Mouse (Mus musculus) Patski (cell line): ENCODE data around the gene Obscn. TPM values are rescaled to one million over a fixed set of nuclear protein-coding genes. Genes with fewer than 3 reads are reported as not detected.
A peak's percentile ranks its signal among the peaks of the same experiment; 100 is the strongest.

Experiments
- ATAC-seq: fragments of 100-300 bp; one replicate; pipeline ENCODE4 v1.8.0; 2021
- CTCF ChIA-PET: fragments of 350-600 bp; sonication (Branson Sonifier 250); formaldehyde crosslinking; loops from one replicate; lab custom pipeline; 2022; ENCODE audit warnings: inconsistent platforms; lab: Charles Lee
- POLR2A ChIA-PET: fragments of 350-600 bp; sonication (Branson Sonifier 250); formaldehyde crosslinking; loops from one replicate; lab custom pipeline; 2022; ENCODE audit warnings: antibody characterized with exemption, inconsistent platforms; lab: Charles Lee
- DNase-seq: peaks from one replicate; pipeline ENCODE4 v3.0.0-alpha.2; 2011; ENCODE audit warnings: low read depth, low spot score
- H3K27me3 ChIP-seq: fragments of 371-371 bp; one replicate; pipeline ENCODE4 v1.5.1; 2021
- CTCF ChIP-seq: fragments of 100-300 bp; IDR thresholded peaks from one replicate; pipeline ENCODE4 v1.5.1; 2021
- in situ Hi-C: fragments of 300-500 bp; cut with MboI; formaldehyde crosslinking; loops from 3 replicates; pipeline ENCODE4 v1.11.1; 2018; ENCODE audit warnings: low pct_unique_long_range_greater_than_20kb, mixed read lengths
- polyA plus RNA-seq: library from polyadenylated mRNA; unstranded; gene quantifications from one replicate; pipeline ENCODE4 v1.2.3, GENCODE M21; 2021

The Obscn gene
- polyA plus RNA-seq, 1 experiment from 2014 or later: 0.06 TPM

- CTCF ChIA-PET: no interaction called here
- in situ Hi-C loops: no loop called here
- H3K27me3 ChIP-seq: no peaks in the 10 kb centered on the region
- POLR2A ChIA-PET: no interaction called here
- TF ChIP-seq CTCF: no peak
- no peak for ATAC-seq
- DNase-seq: no peak
Measured at GRCm38 (mm10) chr11:58984657-58985056, 151.5 kb downstream of the Obscn start.

GRCm38 (mm10) chr11:58983691-58984341 lies 152.4 kb downstream of the Obscn start:
- DNase-seq: no peak
- ChIA-PET CTCF (no interaction called here), POLR2A (no interaction called here)
- no peak for ATAC-seq
- in situ Hi-C loops: no loop called here
- H3K27me3 ChIP-seq: no peaks in the 10 kb centered on the region
- TF ChIP-seq CTCF: no peak

- no peak for TF ChIP-seq CTCF
- DNase-seq: no peak
- no peak for ATAC-seq
- ChIA-PET POLR2A (no interaction called here), CTCF (interaction anchor here (1.4 kb wide), 1 partner anchor 52 kb away, joined by 4 read pairs; no protein-coding TSS in a partner anchor)
- in situ Hi-C loops: no loop called here
- no peaks in the 10 kb centered on the region for H3K27me3 ChIP-seq
Measured at GRCm38 (mm10) chr11:58982471-58983097, 153.6 kb downstream of the Obscn start.

- TF ChIP-seq CTCF: no peak
- DNase-seq (no peak), ATAC-seq (no peak)
- in situ Hi-C loops: no loop called here
- no peaks in the 10 kb centered on the region for H3K27me3 ChIP-seq
- ChIA-PET CTCF (interaction anchor here (1.4 kb wide), 1 partner anchor 51 kb away, joined by 4 read pairs; no protein-coding TSS in a partner anchor), POLR2A (interaction anchor here (0.5 kb wide), 2 partner anchors 21 to 41 kb away, joined by 3 read pairs; no protein-coding TSS in a partner anchor)
Measured at GRCm38 (mm10) chr11:58981541-58982447, 154.4 kb downstream of the Obscn start.

- no peak for TF ChIP-seq CTCF
- in situ Hi-C loops: no loop called here
- H3K27me3 ChIP-seq: no peaks in the 10 kb centered on the region
- ChIA-PET POLR2A (no interaction called here), CTCF (interaction anchor here (1.5 to 2.7 kb wide), 2 partner anchors 19 to 66 kb away, joined by 3 to 8 read pairs; no protein-coding TSS in a partner anchor)
- DNase-seq: no peak
- no peak for ATAC-seq
Measured at GRCm38 (mm10) chr11:58980381-58980990, 155.7 kb downstream of the Obscn start.

GRCm38 (mm10) chr11:58979661-58980060 lies 156.5 kb downstream of the Obscn start:
- H3K27me3 ChIP-seq: no peaks in the 10 kb centered on the region
- CTCF ChIA-PET: interaction anchor here (1.5 to 3.0 kb wide), 5 partner anchors 10 to 65 kb away, joined by 3 to 8 read pairs (median 6); partner anchors contain the start of genes Hist3h2a and Trim17
- POLR2A ChIA-PET: no interaction called here
- no peak for TF ChIP-seq CTCF
- in situ Hi-C loops: no loop called here
- no peak for DNase-seq
- no peak for ATAC-seq

- DNase-seq (no peak), ATAC-seq (no peak)
- TF ChIP-seq CTCF: no peak
- no peaks in the 10 kb centered on the region for H3K27me3 ChIP-seq
- CTCF ChIA-PET: interaction anchor here (1.9 to 3.0 kb wide), 4 partner anchors 9 to 65 kb away, joined by 5 to 8 read pairs (median 7); partner anchors contain the start of genes Hist3h2a and Trim17
- POLR2A ChIA-PET: interaction anchor here (0.9 to 1.4 kb wide), 2 partner anchors 10 to 12 kb away, joined by 3 to 4 read pairs; no protein-coding TSS in a partner anchor
- in situ Hi-C loops: no loop called here
Measured at GRCm38 (mm10) chr11:58979183-58979582, 157.0 kb downstream of the Obscn start.

- H3K27me3 ChIP-seq: no peaks in the 10 kb centered on the region
- no peak for TF ChIP-seq CTCF
- no peak for ATAC-seq
- ChIA-PET CTCF (interaction anchor here (1.9 to 3.0 kb wide), 4 partner anchors 9 to 64 kb away, joined by 5 to 8 read pairs (median 7); partner anchors contain the start of genes Hist3h2a and Trim17), POLR2A (interaction anchor here (0.9 to 1.4 kb wide), 2 partner anchors 10 to 11 kb away, joined by 3 to 4 read pairs; no protein-coding TSS in a partner anchor)
- DNase-seq: no peak
- in situ Hi-C loops: no loop called here
Measured at GRCm38 (mm10) chr11:58978706-58979030, 157.5 kb downstream of the Obscn start.

- no peaks in the 10 kb centered on the region for H3K27me3 ChIP-seq
- ChIA-PET CTCF (interaction anchor here (0.9 to 3.0 kb wide), 6 partner anchors 8 to 64 kb away, joined by 3 to 8 read pairs (median 7); partner anchors contain the start of genes Hist3h2a and Trim17), POLR2A (interaction anchor here (0.6 to 1.4 kb wide), 5 partner anchors 11 to 73 kb away, joined by 3 to 4 read pairs (median 3); partner anchors contain the start of genes Hist3h2a and Trim17)
- TF ChIP-seq CTCF: no peak
- ATAC-seq (peak; percentile 58), DNase-seq (no peak)
- in situ Hi-C loops: no loop called here
Measured at GRCm38 (mm10) chr11:58978027-58978705, 158.0 kb downstream of the Obscn start, which contains the start of gene Trim11. TSS of gene Trim11 (plus strand) at chr11:58978093.
